Mouse (Mus musculus): ENCODE results near the gene Cpsf4l.

Gene Cpsf4l

GRCm38 (mm10) chr11:113709731-113710256, at the start of gene Cpsf4l:
Gene Cpsf4l (minus strand): TSS chr11:113710017.
- no peak for DNase-seq

DNA sequence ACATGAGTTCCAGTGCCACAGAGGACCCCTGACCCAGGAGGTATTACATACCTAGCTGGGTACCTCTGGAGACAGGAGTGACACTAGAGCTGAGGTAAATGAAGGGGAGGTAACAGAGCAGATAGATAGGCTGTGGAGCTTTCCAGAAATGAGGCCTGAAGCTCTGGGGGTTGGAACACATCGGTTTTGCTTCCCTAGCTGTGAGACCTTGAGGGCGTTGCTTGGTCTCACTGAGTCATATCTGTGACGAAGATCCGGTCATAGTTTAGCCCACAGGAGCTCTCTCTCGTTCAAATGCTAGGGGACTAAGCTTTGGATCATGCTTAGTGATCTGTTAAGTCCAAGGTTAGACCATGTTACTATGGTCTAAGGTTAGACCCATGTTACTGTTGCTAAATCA, 49.0 kb upstream of the Cpsf4l start:
- DNase-seq = no peak

DNA sequence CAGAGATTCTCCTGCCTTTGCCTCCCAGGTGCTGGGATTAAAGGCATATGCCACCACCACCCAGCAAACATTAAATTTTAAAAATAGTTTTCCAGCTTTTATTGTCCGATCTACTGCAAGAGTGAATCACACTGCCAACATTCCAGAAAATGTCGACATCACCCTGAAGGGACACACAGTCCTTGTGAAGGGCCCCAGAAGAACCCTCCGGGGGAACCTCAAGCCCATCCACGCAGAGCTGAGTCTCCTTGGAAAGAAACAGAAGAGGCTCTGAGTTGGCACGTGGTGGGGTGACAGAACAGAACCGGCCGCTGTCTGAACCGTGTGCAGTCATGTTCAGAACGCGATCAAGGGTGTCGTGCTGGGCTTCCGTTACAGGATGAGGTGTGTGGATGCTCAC, 46.8 kb upstream of the Cpsf4l start:
- peak; percentile 76 for DNase-seq

DNA sequence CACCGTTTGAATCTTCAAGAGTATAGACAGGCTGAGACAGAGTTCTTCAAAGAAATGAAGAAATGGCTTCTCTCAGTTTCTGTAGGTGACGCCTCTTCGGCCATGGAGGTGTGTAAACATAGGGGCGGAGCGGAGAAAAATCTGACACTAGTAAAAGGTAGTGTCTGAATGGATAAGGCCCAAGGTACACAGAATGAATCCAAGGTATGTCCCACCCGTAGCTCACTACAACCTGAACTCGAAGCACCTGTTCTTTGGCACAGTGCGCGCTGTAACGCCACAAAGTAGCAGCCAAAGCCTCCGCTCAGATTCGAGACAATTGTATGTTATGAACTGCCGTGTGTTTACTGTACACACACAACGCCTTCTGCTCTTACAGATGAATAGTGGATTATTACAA, 46.1 kb upstream of the Cpsf4l start:
- DNase-seq = no peak

- no peak for DNase-seq
Measured at GRCm38 (mm10) chr11:113754845-113755244, 45.0 kb upstream of the Cpsf4l start.

DNA sequence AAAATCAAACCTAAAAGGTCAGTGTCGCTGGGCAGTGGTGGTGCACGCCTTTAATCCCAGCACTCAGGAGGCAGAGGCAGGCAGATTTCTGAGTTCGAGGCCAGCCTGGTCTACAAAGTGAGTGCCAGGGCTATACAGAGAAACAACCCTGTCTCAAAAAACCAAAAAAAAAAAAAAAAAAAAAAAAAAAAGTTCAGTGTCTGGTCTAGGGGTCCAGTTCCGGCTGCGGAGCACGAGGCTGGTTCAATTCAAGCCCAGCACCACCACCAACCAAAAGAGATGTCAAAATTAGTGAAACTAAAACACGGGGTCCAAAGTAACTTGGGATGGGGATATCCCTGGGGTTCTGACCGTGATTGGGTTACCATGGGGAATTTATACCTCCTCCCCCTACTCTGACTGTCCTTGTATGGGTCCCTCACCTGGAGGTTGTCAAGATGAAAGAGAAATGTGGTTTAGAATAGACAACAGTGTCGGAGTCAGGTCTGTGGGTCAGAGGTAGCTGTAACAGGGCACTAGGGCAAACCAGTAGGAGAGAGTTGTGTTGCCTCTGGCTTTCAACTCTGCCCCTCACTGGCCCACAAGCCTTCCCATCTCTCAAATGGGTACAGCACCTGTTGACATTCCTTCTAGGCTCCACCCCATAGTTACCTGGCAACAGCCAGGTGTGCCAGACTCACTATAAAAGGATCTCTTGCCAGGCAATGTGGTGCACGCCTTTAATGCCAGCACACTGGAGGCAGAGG, 43.0 kb upstream of the Cpsf4l start:
- no peak for DNase-seq

DNA sequence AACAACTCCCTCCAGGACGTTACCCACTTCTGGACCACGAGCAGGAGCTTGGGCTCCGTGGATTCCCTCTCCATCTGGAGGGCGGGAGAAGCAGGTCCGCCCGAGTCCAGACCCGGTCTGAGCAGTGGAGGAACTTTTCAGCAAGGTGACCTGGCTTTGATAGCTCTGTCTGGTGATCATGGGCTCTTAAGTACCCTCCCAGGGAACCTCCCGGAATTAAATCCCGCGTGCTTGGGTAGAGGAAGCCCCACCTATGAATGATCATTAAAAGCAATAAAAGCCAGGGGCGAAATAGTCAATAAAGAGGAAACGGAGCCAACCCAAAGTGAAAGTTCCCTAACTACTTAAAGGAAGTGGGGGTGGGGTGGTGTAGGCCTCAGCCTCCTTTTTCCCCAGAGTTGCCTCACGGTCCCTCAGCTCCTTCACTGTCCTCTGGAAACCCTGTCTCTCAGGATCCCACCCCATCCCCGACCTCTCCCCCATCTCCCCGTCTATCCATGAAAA, 42.4 kb upstream of the Cpsf4l start:
- DNase-seq = peak; percentile 51

DNA sequence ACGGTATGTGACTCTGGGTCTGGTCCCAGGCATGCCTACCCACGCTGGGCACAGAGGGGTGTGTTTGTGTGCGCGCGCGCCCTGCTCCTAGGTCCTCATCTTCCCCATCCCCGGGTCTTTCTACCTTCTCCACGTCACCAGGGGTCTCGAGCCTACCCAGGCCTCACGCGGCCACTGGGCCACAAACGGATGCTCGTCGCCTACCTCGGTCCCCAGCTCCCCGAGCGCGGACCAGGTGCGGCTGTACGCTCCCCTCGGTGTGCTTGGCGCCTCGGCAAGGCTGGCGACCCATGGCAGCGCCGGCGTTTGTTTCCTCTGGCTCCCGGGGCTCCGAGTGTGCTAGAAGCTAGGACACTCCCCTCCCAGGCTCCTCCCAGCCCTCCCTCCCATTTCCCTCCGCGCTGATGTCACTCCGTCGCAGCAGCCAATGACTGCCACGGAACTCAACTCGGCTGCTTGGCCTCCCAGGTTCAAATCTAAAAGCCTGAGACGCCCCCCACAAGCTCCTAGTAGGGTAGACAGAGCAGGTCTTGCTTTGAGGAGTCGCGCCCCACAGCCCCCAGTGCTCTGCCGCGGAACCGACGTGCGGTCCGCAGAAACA, 41.8 kb upstream of the Cpsf4l start, which contains the start of gene Cdc42ep4:
TSS of gene Cdc42ep4 (minus strand) at position 398 of the 601 bp plus-strand sequence.
- peak; percentile 91 for DNase-seq

DNA sequence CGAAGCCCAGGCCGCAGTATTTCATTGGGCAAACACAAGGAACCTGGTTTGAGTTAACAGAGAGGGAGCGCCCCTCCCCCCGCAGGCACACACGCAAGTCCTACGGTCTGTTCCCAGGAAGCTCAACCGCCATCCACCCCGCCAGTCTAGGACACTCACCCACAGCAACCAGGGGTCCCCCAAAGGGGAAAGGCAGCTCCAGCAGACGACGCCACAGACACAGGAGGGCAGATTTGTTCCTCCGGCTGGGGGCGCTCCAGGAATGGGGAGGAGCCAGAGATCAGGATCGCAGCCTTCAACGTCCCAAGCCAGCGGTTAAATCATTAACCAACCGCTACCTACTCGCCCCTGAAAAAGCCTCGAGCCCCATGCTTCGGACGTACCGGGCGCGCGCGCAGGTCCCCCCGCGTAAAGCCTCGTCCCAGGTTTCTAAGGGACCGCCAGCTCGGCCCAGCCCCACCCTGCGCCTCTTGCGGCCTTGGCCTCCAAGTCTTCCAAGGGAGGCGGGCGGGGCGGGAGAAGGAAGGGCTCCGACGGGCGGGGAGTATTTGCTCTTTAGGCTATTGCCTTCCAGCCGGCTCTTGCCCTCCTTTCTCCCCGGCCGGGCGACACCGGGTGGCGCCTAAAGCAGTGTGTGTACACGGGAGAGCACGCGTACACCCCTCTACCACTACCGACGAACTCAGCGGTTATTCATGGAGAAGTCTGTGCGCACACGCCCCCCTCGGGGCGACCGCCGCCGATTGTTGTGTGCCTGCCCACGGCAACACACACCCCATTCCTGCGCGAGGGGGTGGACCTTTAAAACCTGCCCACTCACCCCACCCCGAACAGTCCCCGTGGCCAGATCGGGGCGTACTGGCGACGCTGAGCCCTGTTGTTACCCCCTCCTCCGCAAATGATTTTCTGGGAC, 41.0 kb upstream of the Cpsf4l start:
- DNase-seq = peak; percentile 86

DNA sequence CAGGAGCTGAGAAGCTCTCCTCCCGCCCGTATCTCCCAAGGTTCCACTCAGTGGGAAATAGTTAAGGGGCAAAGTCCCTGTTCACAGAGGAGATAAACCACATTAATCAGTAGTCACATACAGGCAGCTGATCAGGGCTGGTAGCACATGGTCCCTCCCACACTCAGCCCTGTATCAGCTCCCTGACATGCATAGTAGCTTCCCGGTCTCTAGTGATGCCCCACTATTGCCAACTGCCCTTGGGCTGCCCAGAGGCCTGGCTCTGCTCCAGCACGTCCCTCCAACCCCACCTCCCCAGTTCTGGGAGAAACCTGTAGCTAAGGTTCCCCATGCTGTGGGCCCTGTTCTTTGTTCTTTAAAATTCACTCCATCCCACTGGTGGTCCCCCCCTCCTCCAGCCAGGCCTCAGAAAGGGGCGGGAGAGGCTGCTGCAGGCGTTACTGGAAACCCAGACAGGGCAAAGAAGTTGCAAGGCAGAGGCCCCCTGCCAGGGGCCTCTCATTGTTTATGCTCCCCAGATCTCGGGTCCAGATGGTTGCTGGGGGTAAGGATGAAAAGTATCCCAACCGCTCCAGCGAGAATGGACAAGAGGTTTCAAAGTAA, 40.0 kb upstream of the Cpsf4l start:
- DNase-seq = no peak

GRCm38 (mm10) chr11:113748797-113749521, 39.1 kb upstream of the Cpsf4l start:
- DNase-seq = peak; percentile 88

- DNase-seq = no peak
Measured at GRCm38 (mm10) chr11:113747725-113748380, 38.0 kb upstream of the Cpsf4l start.

DNA sequence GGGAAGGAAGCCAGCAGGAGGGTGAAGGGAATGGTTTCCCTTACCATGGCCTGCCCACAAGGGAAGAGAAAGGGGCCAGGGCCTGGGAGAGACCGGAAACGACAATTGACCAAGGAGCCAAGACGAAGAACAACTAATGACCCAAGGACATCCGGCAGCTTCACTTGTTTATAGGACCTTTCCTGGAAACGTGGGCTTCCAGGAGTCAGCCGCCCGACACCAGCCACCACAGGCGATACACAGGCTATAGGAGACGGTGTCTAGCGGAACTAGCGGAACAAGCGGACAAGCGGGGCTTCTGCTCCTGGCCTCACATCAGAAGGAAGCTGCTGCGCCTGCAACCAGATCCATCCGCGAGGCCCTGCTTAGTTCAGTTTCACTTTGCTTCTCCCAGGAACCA, 37.2 kb upstream of the Cpsf4l start:
- peak; percentile 85 for DNase-seq

DNA sequence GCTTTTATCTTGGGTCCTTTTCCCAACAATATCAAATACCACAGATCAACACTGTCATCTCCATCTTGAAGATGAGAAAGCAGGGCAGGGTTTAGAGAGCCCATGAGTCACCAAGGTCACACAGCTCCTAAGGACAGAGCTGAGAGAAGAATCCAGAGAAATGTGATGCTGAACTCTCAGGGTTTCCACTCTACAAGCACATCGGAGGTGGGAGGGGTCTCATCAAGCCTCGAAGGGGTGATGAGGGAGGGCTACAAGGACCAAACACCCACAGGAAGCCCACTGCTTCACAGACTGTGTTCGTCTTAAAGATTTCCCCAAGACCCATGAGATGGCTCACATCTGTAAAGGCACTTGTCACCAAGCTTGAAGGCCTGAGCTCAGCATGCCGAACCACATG, 36.1 kb upstream of the Cpsf4l start:
- no peak for DNase-seq

GRCm38 (mm10) chr11:113742998-113743397, 33.2 kb upstream of the Cpsf4l start:
- DNase-seq = no peak

DNA sequence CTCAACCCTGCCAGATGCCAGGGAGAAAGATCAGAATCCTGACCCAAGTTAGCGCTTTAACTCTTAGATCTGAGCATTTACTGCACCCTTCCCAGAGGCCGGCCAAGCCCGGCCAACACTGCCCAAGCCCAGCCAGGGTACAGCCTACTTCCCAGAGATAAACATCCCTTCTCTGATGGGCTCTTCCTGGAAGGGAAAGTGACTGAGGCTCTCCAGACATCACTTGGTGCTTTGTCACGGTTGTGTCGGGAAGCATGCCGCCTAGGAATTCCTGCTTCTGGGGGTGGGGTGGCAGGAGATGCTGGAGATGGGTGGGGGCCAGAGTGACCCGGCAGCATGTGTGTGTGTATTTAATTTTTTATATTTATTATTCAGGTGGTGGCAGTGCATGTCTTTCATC, 30.3 kb upstream of the Cpsf4l start:
- DNase-seq = peak; percentile 73

- DNase-seq = peak; percentile 93
Measured at GRCm38 (mm10) chr11:113739213-113739612, 29.4 kb upstream of the Cpsf4l start.

DNA sequence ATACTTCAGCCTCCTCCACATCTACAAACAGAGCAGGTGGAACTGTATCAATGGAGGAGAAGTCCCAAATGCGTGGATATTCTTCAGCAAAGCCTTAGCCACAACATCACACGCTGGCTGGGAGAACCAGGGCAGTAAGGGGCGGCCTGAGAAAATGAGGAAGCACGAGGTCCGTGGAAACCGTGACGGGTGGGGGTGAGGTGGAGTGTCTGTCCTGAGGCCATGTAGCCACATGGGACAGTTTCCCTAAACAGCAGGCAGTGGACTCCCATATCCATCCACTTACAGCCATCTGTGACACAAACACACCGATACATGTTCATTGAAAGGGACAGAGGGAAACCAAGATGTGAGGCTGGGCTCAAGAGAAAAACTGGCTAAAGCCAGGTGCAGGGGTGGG, 28.1 kb upstream of the Cpsf4l start:
- DNase-seq = peak; percentile 61

- DNase-seq = peak; percentile 67
Measured at GRCm38 (mm10) chr11:113737553-113737854, 27.7 kb upstream of the Cpsf4l start.

- DNase-seq = no peak
Measured at GRCm38 (mm10) chr11:113736848-113737552, 27.2 kb upstream of the Cpsf4l start.

DNA sequence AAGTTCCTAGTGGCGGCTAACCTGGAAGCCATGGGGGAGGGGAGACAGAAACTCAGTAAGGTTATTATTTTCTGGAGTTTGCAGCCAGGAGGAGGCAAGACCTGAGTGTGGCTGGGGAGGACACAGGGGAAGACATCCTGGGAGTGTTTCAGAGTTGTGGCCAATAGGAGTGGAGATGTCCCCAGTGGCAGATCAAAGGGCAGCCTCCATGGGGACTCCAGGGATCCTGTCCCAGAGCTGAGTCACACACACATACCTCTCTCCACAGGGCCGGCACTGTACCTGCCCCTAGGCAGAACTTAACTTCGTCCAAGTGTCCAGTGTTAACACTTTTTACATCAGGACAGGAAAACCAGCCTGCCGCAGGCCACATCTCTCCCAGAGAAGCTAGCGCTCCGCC, 25.3 kb upstream of the Cpsf4l start:
- DNase-seq = no peak
